ENCODE assay signal across 12 mouse cellular contexts in the genomic region with DNA sequence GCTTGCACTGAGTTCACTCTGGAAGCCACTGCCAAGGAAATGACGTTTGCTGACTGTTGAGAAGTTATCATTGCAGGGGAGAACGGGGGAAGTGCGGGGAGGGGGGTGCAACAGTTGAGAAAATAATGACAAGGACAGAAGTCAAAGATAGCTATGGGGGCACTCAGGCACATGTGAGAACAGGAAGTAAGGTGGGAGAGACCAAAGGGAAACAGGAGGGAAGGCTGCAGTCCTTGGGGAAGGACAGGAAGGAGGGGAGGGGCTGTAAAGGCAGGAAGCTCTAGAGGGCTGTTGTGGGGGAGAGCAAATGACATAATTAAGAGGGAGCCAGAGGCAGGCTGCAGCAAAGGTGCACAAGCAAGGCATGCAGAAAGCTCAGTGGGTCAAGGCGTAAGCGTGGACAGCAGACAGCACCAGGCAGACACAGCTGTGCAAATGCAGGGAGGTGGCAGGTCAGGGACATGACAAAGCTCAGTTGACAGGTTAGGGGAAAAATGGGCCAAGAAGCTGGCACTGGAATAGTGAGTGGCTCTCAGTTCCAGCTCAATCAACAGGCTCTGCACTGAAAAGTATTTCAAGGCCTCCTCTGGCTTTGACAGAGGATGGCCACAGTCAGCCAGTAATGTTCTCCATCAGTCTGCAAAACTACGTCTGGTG.
DNase-seq lines count a peak whose midpoint lies in the region; ATAC-seq lines count a peak whose summit lies in the region.
"Had no signal": no experiment of that assay in that cellular context is flagged by ENCODE, and none has a peak within 500 bp of the region (broad histone marks: within the 10 kb centered on the region; RNA-seq: fewer than 3 reads in every experiment).

No protein-coding gene starts in this region.

- H3K4me2 ChIP-seq in forebrain, embryonic 16.5 days (ENCODE audit: low read length), result no peak overlapping the region
- H3K4me2 ChIP-seq in heart, embryonic 15.5 days, result no peak overlapping the region
- H3K4me2 ChIP-seq: hindbrain, embryonic 12.5 days had no signal

- no peak overlapping the region for H3K4me3 ChIP-seq in forebrain, embryonic 10.5 days
- no peak overlapping the region for H3K4me3 ChIP-seq in forebrain, embryonic 16.5 days (replicated peaks; ENCODE audit: low read length)
- peak overlapping the region; percentile 83 for H3K4me3 ChIP-seq in megakaryocyte, embryonic 14.5 days (replicated peaks)
- H3K4me3 ChIP-seq in heart, embryonic 15.5 days, result no peak overlapping the region
- H3K4me3 ChIP-seq: hindbrain, embryonic 12.5 days had no signal

- H3K4me1 ChIP-seq in forebrain, embryonic 10.5 days, result peaks cover 64% of the 10 kb centered on the region
- peaks cover 20% of the 10 kb centered on the region for H3K4me1 ChIP-seq in forebrain, embryonic 16.5 days (replicated peaks; ENCODE audit: control insufficient read depth, insufficient read depth, low read length)
- peaks cover 12% of the 10 kb centered on the region for H3K4me1 ChIP-seq in megakaryocyte, embryonic 14.5 days
- H3K4me1 ChIP-seq in heart, embryonic 15.5 days (replicated peaks), result peaks cover 4% of the 10 kb centered on the region; the same call in 1 of the 2 replicates

- WGBS in forebrain, embryonic 10.5 days, result 84% methylated on average over 6 of the region's 6 CpGs
- WGBS in forebrain, embryonic 16.5 days, result 85% methylated on average over 6 of the region's 6 CpGs
- 44% methylated on average over 6 of the region's 6 CpGs for WGBS in heart, embryonic 15.5 days

- no peak for ATAC-seq in forebrain, embryonic 16.5 days
- no peak for ATAC-seq in megakaryocyte, adult 5-6 weeks (ENCODE audit: poor library complexity, severe bottlenecking)
- peak; percentile 52 for ATAC-seq in heart, embryonic 15.5 days (replicated peaks; ENCODE audit: insufficient number of reproducible peaks, insufficient read depth, low FRiP score, low read depth)
- ATAC-seq: forebrain, postnatal 0 days had no signal

- H3K9ac ChIP-seq in forebrain, embryonic 16.5 days (replicated peaks; ENCODE audit: low read depth, low read length), result no peak overlapping the region
- no peak overlapping the region for H3K9ac ChIP-seq in heart, embryonic 15.5 days
- H3K9ac ChIP-seq: forebrain, postnatal 0 days; hindbrain, embryonic 12.5 days had no signal

- no peaks in the 10 kb centered on the region for H3K36me3 ChIP-seq in forebrain, embryonic 10.5 days (replicated peaks)
- H3K36me3 ChIP-seq in forebrain, embryonic 16.5 days (ENCODE audit: control insufficient read depth, insufficient read depth), result no peaks in the 10 kb centered on the region
- no peaks in the 10 kb centered on the region for H3K36me3 ChIP-seq in megakaryocyte, embryonic 14.5 days (replicated peaks; ENCODE audit: low read length)
- H3K36me3 ChIP-seq in heart, embryonic 15.5 days, result no peaks in the 10 kb centered on the region
- H3K36me3 ChIP-seq: hindbrain, embryonic 12.5 days had no signal

- peak overlapping the region; percentile 30; the same call in 1 of the 2 replicates for H3K27ac ChIP-seq in forebrain, embryonic 10.5 days
- no peak overlapping the region for H3K27ac ChIP-seq in forebrain, embryonic 16.5 days (ENCODE audit: low read length)
- H3K27ac ChIP-seq in heart, embryonic 15.5 days, result peak overlapping the region; percentile 58
- H3K27ac ChIP-seq: hindbrain, embryonic 12.5 days had no signal

- DNase-seq in forebrain, embryonic 10.5 days (ENCODE audit: extremely low spot score, low spot score), result no peak
- DNase-seq in thymus, postnatal 25 days, result peak; percentile 46
- no peak for DNase-seq in left cerebral cortex, adult 11 months (ENCODE audit: low spot score)
- DNase-seq in left cerebral cortex, postnatal 14 days (ENCODE audit: low spot score in 2 of 2), result no peak
- DNase-seq: embryo, embryonic 11 days; forebrain, postnatal 0 days; kidney, postnatal 36 days had no signal

- no peaks in the 10 kb centered on the region for H3K9me3 ChIP-seq in forebrain, embryonic 10.5 days
- no peaks in the 10 kb centered on the region for H3K9me3 ChIP-seq in forebrain, embryonic 16.5 days (ENCODE audit: control insufficient read depth, low read length)
- H3K9me3 ChIP-seq in megakaryocyte, embryonic 14.5 days, result no peaks in the 10 kb centered on the region
- no peaks in the 10 kb centered on the region for H3K9me3 ChIP-seq in heart, embryonic 15.5 days (replicated peaks)
- H3K9me3 ChIP-seq: hindbrain, embryonic 12.5 days had no signal

- H3K27me3 ChIP-seq in forebrain, embryonic 10.5 days (ENCODE audit: poor library complexity, severe bottlenecking), result peaks cover 12% of the 10 kb centered on the region
- no peaks in the 10 kb centered on the region for H3K27me3 ChIP-seq in forebrain, embryonic 16.5 days (replicated peaks; ENCODE audit: control insufficient read depth, insufficient read depth, low read length)
- peaks cover 3% of the 10 kb centered on the region for H3K27me3 ChIP-seq in megakaryocyte, embryonic 14.5 days (replicated peaks)
- no peaks in the 10 kb centered on the region for H3K27me3 ChIP-seq in heart, embryonic 15.5 days
- H3K27me3 ChIP-seq: hindbrain, embryonic 12.5 days had no signal

- intact Hi-C loops in left cerebral cortex, postnatal 14 days (cut with DNase I), result loop anchor here (5.0 kb wide), 1 partner anchor 73 kb away; no protein-coding TSS in a partner anchor
